Mouse (Mus musculus) left cerebral cortex, postnatal 36 days (tissue): Measurements from ENCODE around the gene Mtnr1a. TPM values are rescaled to one million over a fixed set of nuclear protein-coding genes. Genes with fewer than 3 reads are reported as not detected.
A peak's percentile ranks its signal among the peaks of the same experiment; 100 is the strongest.

ENCODE experiments used
- DNase-seq, 2 experiments: peaks; one replicate each; pipeline ENCODE4 v3.0.0; 2021 to 2022; ENCODE audit warnings: low spot score in 2 of 2, mixed read lengths in 1 of 2
- intact Hi-C: fragments of 180-260 bp; cut with DNase I; formaldehyde crosslinking; loops from one replicate; pipeline ENCODE4 v1.15.1; 2025
- total RNA-seq, 2 experiments: library from RNA; stranded (reverse); gene quantifications; 2 replicates each; pipeline ENCODE4 v1.2.3; 2021

Mtnr1a gene
- total RNA-seq, 2 experiments from 2014 or later: not detected

DNA sequence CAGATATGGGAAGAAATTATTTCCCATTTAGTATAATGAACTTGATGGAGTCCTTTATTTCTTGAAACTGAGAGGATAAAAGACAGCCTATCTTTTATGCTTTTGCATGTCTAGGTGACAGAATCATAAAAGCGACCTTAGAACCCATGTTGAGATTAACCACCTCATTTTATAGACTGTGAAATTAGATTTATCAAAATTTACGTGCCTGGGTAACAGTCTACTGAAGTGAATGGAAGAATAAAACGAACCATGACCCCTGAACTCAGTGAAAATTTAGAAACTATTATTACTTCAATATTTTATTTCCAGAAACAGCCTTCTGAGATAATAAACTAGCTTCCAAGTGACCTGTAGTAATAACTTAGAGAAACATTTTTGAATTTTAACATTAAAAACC lies 24.7 kb downstream of the Mtnr1a start:
- intact Hi-C loops: no loop called here
- no peak for DNase-seq

DNA sequence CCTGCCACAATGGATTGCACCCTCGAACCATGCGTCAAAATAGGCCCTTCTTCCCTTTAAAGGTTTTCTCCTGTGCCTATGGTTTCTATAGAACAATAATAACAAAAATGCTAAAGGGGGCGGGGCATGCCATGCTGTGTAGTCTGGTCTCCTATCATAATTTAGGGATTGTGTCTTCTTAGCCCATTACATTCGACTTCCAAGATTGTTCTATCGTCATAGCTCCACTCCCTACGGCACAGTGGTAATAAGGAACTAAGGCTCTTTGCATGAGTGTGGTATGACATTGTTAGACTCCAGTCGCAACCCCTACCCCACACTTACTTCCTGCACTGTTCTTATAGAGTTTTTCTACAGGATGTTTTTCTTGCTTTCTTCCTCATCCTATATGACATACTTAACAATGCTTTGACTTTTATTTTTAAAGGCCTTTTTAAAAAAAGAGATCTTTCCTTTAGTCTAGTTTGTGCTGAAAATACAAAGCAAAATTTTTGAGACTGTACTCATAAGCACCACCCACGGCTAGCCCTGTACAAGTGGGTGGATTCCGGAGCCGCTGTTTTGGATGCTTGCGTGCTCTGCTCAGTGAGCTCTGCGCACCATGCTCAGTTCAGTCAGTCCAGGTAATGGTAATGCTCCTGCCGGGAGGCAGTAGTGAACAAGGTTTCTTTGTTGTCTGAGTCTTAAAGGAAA lies 40.6 kb downstream of the Mtnr1a start:
- peak; percentile 54 to 57 for DNase-seq
- intact Hi-C loops: no loop called here

DNA sequence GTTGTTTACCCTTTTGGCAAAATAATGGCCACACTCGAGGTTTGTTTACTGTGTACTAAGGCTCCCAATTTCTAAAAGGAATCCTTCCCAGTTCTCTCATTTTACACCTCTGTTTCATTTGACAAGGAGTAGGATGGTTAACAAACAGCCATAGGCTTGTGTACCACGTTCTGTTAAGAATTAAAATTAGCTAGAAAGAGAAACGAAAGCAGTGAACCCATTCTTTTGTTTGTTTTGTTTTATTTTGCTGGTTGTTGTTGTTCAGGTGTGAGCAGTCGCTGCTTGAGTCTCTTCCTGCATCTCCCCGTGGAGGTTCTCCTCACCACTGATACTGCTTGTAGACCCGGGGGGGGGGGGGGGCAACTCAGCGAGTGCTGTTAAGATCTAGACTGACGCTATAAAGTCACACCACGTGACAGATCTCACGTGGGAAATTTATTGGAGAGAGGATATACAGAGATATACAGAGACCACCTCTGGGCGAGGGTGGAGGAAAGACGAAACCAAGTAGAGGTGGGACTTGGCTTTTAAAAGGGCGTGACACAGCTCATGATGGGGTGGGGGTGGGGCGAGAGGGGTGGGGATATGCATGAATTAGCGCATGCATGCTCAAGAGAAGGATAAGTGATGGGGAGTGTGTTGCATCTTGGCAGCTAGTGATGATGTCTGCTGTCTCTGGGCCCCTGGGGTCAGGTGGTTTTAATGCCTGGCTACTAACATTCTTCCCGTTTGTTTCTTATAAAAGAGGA lies 41.3 kb downstream of the Mtnr1a start:
- DNase-seq: no peak
- intact Hi-C loops: no loop called here

DNA sequence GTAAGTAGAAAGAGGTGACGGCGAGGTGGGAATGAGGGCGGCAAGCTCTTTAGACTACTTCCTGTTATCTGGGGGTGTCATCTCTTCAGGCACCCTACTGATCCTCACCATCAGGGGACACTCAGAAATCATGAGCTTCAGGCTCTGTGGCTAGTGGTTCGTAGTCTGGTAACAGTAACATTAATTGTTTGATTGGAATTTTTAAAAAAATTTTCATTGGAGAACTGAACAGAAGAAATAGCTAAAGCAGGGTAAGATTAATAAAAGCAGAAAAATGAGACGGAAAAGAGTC lies 41.8 kb downstream of the Mtnr1a start:
- no peak for DNase-seq
- intact Hi-C loops: no loop called here

DNA sequence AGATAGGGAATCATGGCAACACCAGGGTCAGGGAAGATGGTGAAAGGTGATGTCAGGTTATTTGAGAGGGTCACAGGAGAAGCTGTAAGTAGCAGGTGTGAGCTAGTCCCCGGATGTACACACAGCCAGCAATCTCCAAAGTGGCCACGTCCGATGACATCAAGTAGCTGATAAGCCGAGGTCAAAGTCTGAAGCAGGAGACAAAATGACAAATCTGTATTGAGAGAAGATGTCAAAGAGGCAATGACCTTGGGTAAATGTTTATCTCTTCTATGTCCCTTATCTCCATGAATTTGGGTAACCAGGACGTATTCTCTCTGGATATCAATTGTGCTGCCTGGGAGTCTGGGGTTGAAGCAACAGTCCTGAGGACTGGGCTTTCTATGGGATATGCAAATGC lies 42.9 kb downstream of the Mtnr1a start:
- intact Hi-C loops: no loop called here
- no peak for DNase-seq

DNA sequence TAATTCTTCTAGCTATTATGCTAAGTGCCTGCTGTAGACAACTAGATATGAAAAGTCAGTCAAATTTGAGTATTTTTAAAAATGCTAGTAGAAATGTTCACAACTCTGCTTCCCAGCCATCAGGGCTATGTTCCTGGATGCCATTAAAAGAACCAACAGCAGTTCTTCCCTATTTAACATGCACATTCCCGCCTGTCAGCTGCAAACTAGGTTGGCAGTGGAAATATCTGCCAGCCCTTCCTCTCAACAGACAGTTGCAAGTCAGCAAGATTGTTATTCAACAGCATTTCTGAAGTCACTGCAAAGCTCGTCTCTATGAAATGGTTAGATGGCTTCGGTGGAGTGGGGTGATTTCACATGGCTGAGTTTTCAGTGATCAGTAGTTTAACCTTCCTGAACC lies 48.7 kb downstream of the Mtnr1a start:
- intact Hi-C loops: no loop called here
- DNase-seq: no peak

DNA sequence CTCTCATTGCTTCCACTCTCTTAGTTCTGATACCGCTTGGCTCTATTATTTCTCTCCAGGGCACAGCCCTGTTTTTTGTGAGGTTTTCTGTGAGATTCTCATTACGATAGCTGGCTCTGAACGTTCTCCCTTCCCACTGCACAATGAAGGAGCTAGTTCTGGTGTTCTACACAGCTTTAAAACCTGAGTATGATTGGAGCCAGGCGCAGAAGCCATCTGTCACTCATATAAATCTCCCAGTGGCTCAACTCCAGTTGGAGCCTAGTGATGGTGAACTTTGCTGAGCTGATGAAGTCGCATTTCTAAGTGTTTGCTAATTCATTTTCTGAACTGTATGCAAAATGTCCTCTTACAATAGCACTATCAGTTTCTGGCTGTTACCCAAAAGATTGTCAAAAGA lies 56.7 kb downstream of the Mtnr1a start:
- DNase-seq: no peak
- intact Hi-C loops: no loop called here

Other genes with a start within 250 kb of the Mtnr1a start
- gene Fat1, start 133.7 kb upstream of the Mtnr1a start, total RNA-seq: 10 to 100 TPM; 28.8 to 40.0 TPM
- gene F11, start 192.9 kb downstream of the Mtnr1a start, total RNA-seq: not detected
- gene Klkb1, start 225.7 kb downstream of the Mtnr1a start, total RNA-seq: not detected
- not detected for gene Gm45753, start 239.3 kb downstream of the Mtnr1a start, total RNA-seq